Mouse (Mus musculus) right cerebral cortex, adult 2 months (tissue): ENCODE measurements around the gene Icos.

Experiments
- DNase-seq, 2 experiments: peaks; one replicate each; pipeline ENCODE4 v3.0.0; 2021 to 2022; ENCODE audit warnings: low spot score in 2 of 2

Gene Icos

GRCm38 (mm10) chr1:60961080-60961479 lies 16.6 kb upstream of the Icos start:
- peak; percentile 75 to 85 for DNase-seq

GRCm38 (mm10) chr1:60962095-60962494 lies 15.6 kb upstream of the Icos start:
- no peak for DNase-seq

GRCm38 (mm10) chr1:60967521-60967920 lies 10.2 kb upstream of the Icos start:
- no peak for DNase-seq

- no peak for DNase-seq
Measured at GRCm38 (mm10) chr1:60970846-60971245, 6.9 kb upstream of the Icos start.

- no peak for DNase-seq
Measured at GRCm38 (mm10) chr1:60974221-60974620, 3.5 kb upstream of the Icos start.

GRCm38 (mm10) chr1:60975646-60976294 lies 2.0 kb upstream of the Icos start:
- no peak for DNase-seq

GRCm38 (mm10) chr1:60979126-60979842 lies 1.6 kb downstream of the Icos start:
- DNase-seq = no peak

- no peak for DNase-seq
Measured at GRCm38 (mm10) chr1:60979843-60980235, 2.1 kb downstream of the Icos start.

GRCm38 (mm10) chr1:60985075-60985474 lies 7.3 kb downstream of the Icos start:
- no peak for DNase-seq

- no peak for DNase-seq
Measured at GRCm38 (mm10) chr1:60986141-60986540, 8.4 kb downstream of the Icos start.

GRCm38 (mm10) chr1:60989086-60989485 lies 11.4 kb downstream of the Icos start:
- DNase-seq = no peak

GRCm38 (mm10) chr1:60990305-60990704 lies 12.6 kb downstream of the Icos start:
- DNase-seq = no peak

GRCm38 (mm10) chr1:60998008-60998557 lies 20.4 kb downstream of the Icos start:
- DNase-seq = peak; percentile 12 to 21

GRCm38 (mm10) chr1:60998689-60999088 lies 21.0 kb downstream of the Icos start:
- no peak for DNase-seq

GRCm38 (mm10) chr1:61001786-61002354 lies 24.1 kb downstream of the Icos start:
- DNase-seq = no peak

GRCm38 (mm10) chr1:61006229-61006628 lies 28.5 kb downstream of the Icos start:
- no peak for DNase-seq

GRCm38 (mm10) chr1:61007516-61007915 lies 29.8 kb downstream of the Icos start:
- no peak for DNase-seq

- no peak for DNase-seq
Measured at GRCm38 (mm10) chr1:61016578-61017118, 38.9 kb downstream of the Icos start.

GRCm38 (mm10) chr1:61026712-61027111 lies 49.0 kb downstream of the Icos start:
- DNase-seq = no peak

GRCm38 (mm10) chr1:61027519-61027918 lies 49.8 kb downstream of the Icos start:
- no peak for DNase-seq

GRCm38 (mm10) chr1:61029919-61030318 lies 52.2 kb downstream of the Icos start:
- no peak for DNase-seq

- DNase-seq = no peak
Measured at GRCm38 (mm10) chr1:61030532-61030931, 52.8 kb downstream of the Icos start.

GRCm38 (mm10) chr1:61035270-61035669 lies 57.5 kb downstream of the Icos start:
- DNase-seq = no peak
